Mouse (Mus musculus) R1 (cell line): ENCODE measurements at regions not wholly inside any gene's neighbourhood (a gene's known extent, or its start where the extent isn't known, plus 50 kb on each side); places are given as distances from the start of the nearest gene placed in this dataset.

ENCODE experiments used
- DNase-seq: peaks from one replicate; pipeline ENCODE4 v3.0.0-alpha.2; 2018; ENCODE audit warnings: low read depth, low spot score

- DNase-seq = peak; percentile 76
Measured at GRCm38 (mm10) chr4:114665684-114666083, 155.8 kb upstream of the Gm12830 start.

GRCm38 (mm10) chr4:114666238-114666978 is 155.1 kb upstream of the Gm12830 start:
- peak; percentile 39 for DNase-seq

GRCm38 (mm10) chr4:114666979-114667328 is 154.6 kb upstream of the Gm12830 start:
- no peak for DNase-seq

- DNase-seq = no peak
Measured at GRCm38 (mm10) chr4:114672096-114672720, 149.3 kb upstream of the Gm12830 start.

GRCm38 (mm10) chr4:114676908-114677898 is 144.3 kb upstream of the Gm12830 start:
- peak; percentile 11 for DNase-seq

- no peak for DNase-seq
Measured at GRCm38 (mm10) chr4:114678053-114678941, 143.2 kb upstream of the Gm12830 start.

GRCm38 (mm10) chr4:114680360-114680759 is 141.2 kb upstream of the Gm12830 start:
- DNase-seq = no peak

GRCm38 (mm10) chr4:114682955-114683354 is 138.6 kb upstream of the Gm12830 start:
- no peak for DNase-seq

GRCm38 (mm10) chr4:114683696-114684095 is 137.8 kb upstream of the Gm12830 start:
- no peak for DNase-seq

GRCm38 (mm10) chr4:114684844-114685382 is 136.6 kb upstream of the Gm12830 start:
- DNase-seq = no peak

GRCm38 (mm10) chr4:114685454-114685853 is 136.1 kb upstream of the Gm12830 start:
- DNase-seq = peak; percentile 81

- DNase-seq = no peak
Measured at GRCm38 (mm10) chr4:114686091-114686490, 135.4 kb upstream of the Gm12830 start.

GRCm38 (mm10) chr4:114688356-114688972 is 133.1 kb upstream of the Gm12830 start:
- DNase-seq = no peak

GRCm38 (mm10) chr4:114688973-114689371 is 132.6 kb upstream of the Gm12830 start:
- DNase-seq = peak; percentile 70

- no peak for DNase-seq
Measured at GRCm38 (mm10) chr4:114705586-114705985, 115.9 kb upstream of the Gm12830 start.

GRCm38 (mm10) chr4:114710182-114710909 is 111.2 kb upstream of the Gm12830 start:
- no peak for DNase-seq

- no peak for DNase-seq
Measured at GRCm38 (mm10) chr4:114711082-114711481, 110.4 kb upstream of the Gm12830 start.

- no peak for DNase-seq
Measured at GRCm38 (mm10) chr4:114712005-114712665, 109.4 kb upstream of the Gm12830 start.

GRCm38 (mm10) chr4:114712921-114713527 is 108.5 kb upstream of the Gm12830 start:
- no peak for DNase-seq
